Mouse (Mus musculus) cerebral cortex, adult 2 months (tissue): ENCODE measurements around the gene Ppp2r2d.

Experiments used
- WGBS: fragments of 180-500 bp; shearing (Covaris S2); methylation state at CpG from one replicate; pipeline ENCODE4 v1.1.7; 2018; 5-methylcytosine and 5-hydroxymethylcytosine counted together

Gene Ppp2r2d

GRCm38 (mm10) chr7:138863950-138864572, 18.2 kb downstream of the Ppp2r2d start:
- 91% methylated on average over 3 of the region's 3 CpGs for WGBS

- 96% methylated on average over 1 of the region's 1 CpGs for WGBS
These were observed 18.9 kb downstream of the Ppp2r2d start for GRCm38 (mm10) chr7:138864776-138865175.

- WGBS: 36% methylated on average over 6 of the region's 6 CpGs
These were observed 21.4 kb downstream of the Ppp2r2d start for GRCm38 (mm10) chr7:138867286-138867685.

GRCm38 (mm10) chr7:138868316-138868715, 22.4 kb downstream of the Ppp2r2d start:
- 92% methylated on average over 4 of the region's 4 CpGs for WGBS

GRCm38 (mm10) chr7:138872956-138873355, 27.1 kb downstream of the Ppp2r2d start:
- WGBS: 91% methylated on average over 3 of the region's 3 CpGs

GRCm38 (mm10) chr7:138875031-138875430, 29.2 kb downstream of the Ppp2r2d start:
- 33% methylated on average over 3 of the region's 3 CpGs for WGBS

- 87% methylated on average over 3 of the region's 3 CpGs for WGBS
These were observed 37.8 kb downstream of the Ppp2r2d start for GRCm38 (mm10) chr7:138883724-138884123.

GRCm38 (mm10) chr7:138885365-138886289, 39.7 kb downstream of the Ppp2r2d start:
- WGBS: 82% methylated on average over 12 of the region's 13 CpGs

- 73% methylated on average over 2 of the region's 2 CpGs for WGBS
These were observed 52.2 kb downstream of the Ppp2r2d start for GRCm38 (mm10) chr7:138898122-138898521.

GRCm38 (mm10) chr7:138898743-138899142, 52.9 kb downstream of the Ppp2r2d start:
- WGBS: 79% methylated on average over 4 of the region's 4 CpGs

- 82% methylated on average over 7 of the region's 7 CpGs for WGBS
These were observed 58.1 kb downstream of the Ppp2r2d start for GRCm38 (mm10) chr7:138903886-138904435.

- 79% methylated on average over 1 of the region's 1 CpGs for WGBS
These were observed 60.6 kb downstream of the Ppp2r2d start for GRCm38 (mm10) chr7:138906441-138906840.

GRCm38 (mm10) chr7:138907043-138907442, 61.2 kb downstream of the Ppp2r2d start:
- WGBS: 8% methylated on average over 7 of the region's 7 CpGs

- WGBS: 81% methylated on average over 5 of the region's 5 CpGs
These were observed 62.1 kb downstream of the Ppp2r2d start for GRCm38 (mm10) chr7:138907976-138908375.

- 9% methylated on average over 10 of the region's 10 CpGs for WGBS
These were observed 62.9 kb downstream of the Ppp2r2d start for GRCm38 (mm10) chr7:138908768-138909276.

GRCm38 (mm10) chr7:138909277-138910192, 63.7 kb downstream of the Ppp2r2d start, which contains the start of gene Bnip3:
Gene Bnip3 (minus strand): TSS chr7:138909519.
- under 1% methylated on average over 65 of the region's 66 CpGs for WGBS

- 27% methylated on average over 7 of the region's 7 CpGs for WGBS
These were observed 64.3 kb downstream of the Ppp2r2d start for GRCm38 (mm10) chr7:138910193-138910562.

- 86% methylated on average over 3 of the region's 3 CpGs for WGBS
These were observed 67.7 kb downstream of the Ppp2r2d start for GRCm38 (mm10) chr7:138913616-138914015.

- WGBS: 5% methylated on average over 26 of the region's 26 CpGs
These were observed 73.5 kb downstream of the Ppp2r2d start for GRCm38 (mm10) chr7:138919156-138919944.

GRCm38 (mm10) chr7:138921611-138922010, 75.7 kb downstream of the Ppp2r2d start:
- WGBS: 79% methylated on average over 8 of the region's 8 CpGs
